Mouse (Mus musculus) CH12.LX (cell line): Measurements from ENCODE around the gene Ppp1r14a.

ENCODE experiments used
- CHD2 ChIP-seq: IDR thresholded peaks from 2 replicates; pipeline ENCODE4 v1.6.1; 2011; ENCODE audit warnings: low read length, improper control_type of control experiment
- CTCF ChIP-seq, 2 experiments: IDR thresholded peaks in 1 of 2; conservative IDR thresholded peaks in 1 of 2; 2 replicates each; pipeline ENCODE4 v1.5.1; 2011 to 2012; ENCODE audit warnings: low read depth in 2 of 2, low read length in 2 of 2, improper control_type of control experiment in 1 of 2, inconsistent platforms in 1 of 2, mild to moderate bottlenecking in 1 of 2, moderate library complexity in 1 of 2
- EP300 ChIP-seq: IDR thresholded peaks from 2 replicates; pipeline ENCODE4 v1.6.1; 2011; ENCODE audit warnings: low read length, improper control_type of control experiment
- HCFC1 ChIP-seq: IDR thresholded peaks from 2 replicates; pipeline ENCODE4 v1.6.1; 2012; ENCODE audit warnings: low read depth, mild to moderate bottlenecking, inconsistent platforms, low read length, improper control_type of control experiment
- MEF2A ChIP-seq: IDR thresholded peaks from 2 replicates; pipeline ENCODE4 v1.6.1; 2014; ENCODE audit warnings: low read depth, mild to moderate bottlenecking, inconsistent platforms, low read length, improper control_type of control experiment, borderline replicate concordance
- NRF1 ChIP-seq: IDR thresholded peaks from 2 replicates; pipeline ENCODE4 v1.6.1; 2014; ENCODE audit warnings: low read depth, mild to moderate bottlenecking, inconsistent platforms, low read length, improper control_type of control experiment, moderate library complexity
- PAX5 ChIP-seq: IDR thresholded peaks from 2 replicates; pipeline ENCODE4 v1.6.1; 2012; ENCODE audit warnings: low read length, inconsistent platforms, mixed read lengths
- POLR2A ChIP-seq: IDR thresholded peaks from 2 replicates; pipeline ENCODE4 v1.6.1; 2011; ENCODE audit warnings: low read depth, mild to moderate bottlenecking, improper control_type of control experiment, low read length
- RAD21 ChIP-seq: IDR thresholded peaks from 2 replicates; pipeline ENCODE4 v1.6.1; 2011; ENCODE audit warnings: low read depth, mild to moderate bottlenecking, low read length, improper control_type of control experiment, moderate library complexity
- TCF12 ChIP-seq: IDR thresholded peaks from 2 replicates; pipeline ENCODE4 v1.6.1; 2014; ENCODE audit warnings: low read depth, mild to moderate bottlenecking, inconsistent platforms, low read length, improper control_type of control experiment
- USF1 ChIP-seq: IDR thresholded peaks from 2 replicates; pipeline ENCODE4 v1.6.1; 2014; ENCODE audit warnings: low read depth, mild to moderate bottlenecking, inconsistent platforms, low read length, improper control_type of control experiment
- USF2 ChIP-seq: conservative IDR thresholded peaks from 2 replicates; pipeline ENCODE4 v1.6.1; 2011; ENCODE audit warnings: low read depth, low read length, improper control_type of control experiment
- ZC3H11A ChIP-seq: IDR thresholded peaks from 2 replicates; pipeline ENCODE4 v1.6.1; 2012; ENCODE audit warnings: low read depth, mild to moderate bottlenecking, inconsistent platforms, low read length, improper control_type of control experiment
- ZNF384 ChIP-seq: IDR thresholded peaks from 2 replicates; pipeline ENCODE4 v1.6.1; 2012; ENCODE audit warnings: low read depth, low read length, improper control_type of control experiment, inconsistent platforms

GRCm38 (mm10) chr7:29296998-29297397 lies 7.9 kb downstream of the Ppp1r14a start:
- TF ChIP-seq USF1 (no peak), NRF1 (no peak), EP300 (no peak), TCF12 (no peak), CTCF (conservative IDR thresholded peaks at IDR 0.05 in 1 of 2, IDR thresholded peaks at IDR 0.05 in 1 of 2; ENCODE audit: low read depth in 2 of 2, low read length in 2 of 2) (peak; percentile 75 to 90), ZNF384 (no peak), RAD21 (peak; percentile 86), PAX5 (no peak), ZC3H11A (peak; percentile 34; the same call in 1 of the 2 replicates), USF2 (no peak), CHD2 (no peak), POLR2A (no peak), MEF2A (no peak), HCFC1 (no peak)
